Mouse (Mus musculus): ENCODE results near the gene Bfsp2.

Gene Bfsp2

GRCm38 (mm10) chr9:103480044-103480576 is at the start of gene Bfsp2:
TSS of gene Bfsp2 (minus strand) at chr9:103480420.
- DNase-seq (ENCODE audit: low spot score in 2 of 2) = no peak

DNA sequence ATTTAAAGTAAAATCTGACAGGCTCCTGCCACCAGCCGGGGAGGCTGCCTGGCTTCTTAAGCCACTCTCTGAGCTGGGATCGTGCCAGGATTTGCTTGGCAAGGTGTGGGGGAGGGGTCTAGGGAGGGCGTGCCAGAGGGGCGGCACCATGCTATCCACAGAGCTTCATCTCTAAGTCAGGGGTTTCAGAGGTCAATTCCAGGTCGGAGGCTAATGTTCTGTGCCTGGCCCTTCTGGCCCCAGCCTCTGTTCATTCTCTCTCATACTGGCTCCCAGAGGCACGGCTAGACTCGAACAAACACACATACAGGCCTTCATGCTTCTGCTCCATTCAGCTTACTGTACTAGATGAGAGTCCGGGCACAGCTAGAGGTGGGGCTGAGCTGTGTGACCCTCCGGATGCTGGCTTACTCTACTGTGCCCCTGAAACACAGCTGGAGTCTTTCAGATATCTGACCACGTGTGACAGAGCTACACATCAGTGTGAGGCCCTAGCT is 44.9 kb upstream of the Bfsp2 start:
- no peak for DNase-seq (ENCODE audit: low spot score in 2 of 2)

DNA sequence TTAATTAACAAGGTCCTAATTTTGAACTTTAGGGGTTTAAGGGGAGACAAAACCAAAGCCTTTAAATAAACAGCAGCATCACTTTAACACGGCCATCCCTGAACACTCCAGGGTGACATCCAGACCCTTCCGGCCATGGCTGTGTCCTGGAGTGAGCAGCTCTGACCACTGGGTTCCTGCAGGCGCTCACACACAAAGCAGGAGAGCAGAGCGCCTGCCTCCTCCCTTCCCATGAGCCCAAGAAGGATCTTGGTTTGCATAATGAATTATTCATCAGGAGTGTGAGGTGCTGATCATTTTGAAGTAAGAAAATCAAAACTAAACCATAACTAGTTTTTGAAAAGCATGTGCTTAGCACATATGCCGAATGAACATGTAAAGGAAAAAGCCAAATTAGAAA is 44.4 kb upstream of the Bfsp2 start:
- no peak for DNase-seq (ENCODE audit: low spot score in 2 of 2)

- no peak for DNase-seq (ENCODE audit: low spot score in 2 of 2)
These were observed 43.7 kb upstream of the Bfsp2 start for GRCm38 (mm10) chr9:103523742-103524403.

DNA sequence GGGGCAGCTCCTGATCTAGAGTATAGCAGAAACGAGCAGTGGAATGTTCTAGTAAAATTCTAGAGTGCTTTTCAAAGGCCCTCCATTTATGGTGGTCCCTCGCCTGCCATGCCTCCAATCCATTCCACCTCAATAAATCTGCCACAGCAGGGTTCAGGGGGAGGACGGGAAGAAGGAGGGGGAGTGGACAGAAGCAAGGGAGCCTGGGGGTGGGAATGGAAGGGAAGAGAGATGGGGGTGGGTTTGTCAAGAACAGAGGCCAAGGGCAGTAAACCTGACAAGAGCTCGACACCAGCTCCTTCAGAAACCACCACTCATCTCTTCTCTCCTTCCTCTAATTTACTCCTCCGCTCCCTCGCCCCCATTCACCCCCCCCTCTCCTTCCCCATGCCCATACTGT is 42.8 kb upstream of the Bfsp2 start:
- DNase-seq (ENCODE audit: low spot score in 2 of 2) = no peak

- DNase-seq (ENCODE audit: low spot score in 2 of 2) = no peak
These were observed 33.7 kb upstream of the Bfsp2 start for GRCm38 (mm10) chr9:103513884-103514283.

DNA sequence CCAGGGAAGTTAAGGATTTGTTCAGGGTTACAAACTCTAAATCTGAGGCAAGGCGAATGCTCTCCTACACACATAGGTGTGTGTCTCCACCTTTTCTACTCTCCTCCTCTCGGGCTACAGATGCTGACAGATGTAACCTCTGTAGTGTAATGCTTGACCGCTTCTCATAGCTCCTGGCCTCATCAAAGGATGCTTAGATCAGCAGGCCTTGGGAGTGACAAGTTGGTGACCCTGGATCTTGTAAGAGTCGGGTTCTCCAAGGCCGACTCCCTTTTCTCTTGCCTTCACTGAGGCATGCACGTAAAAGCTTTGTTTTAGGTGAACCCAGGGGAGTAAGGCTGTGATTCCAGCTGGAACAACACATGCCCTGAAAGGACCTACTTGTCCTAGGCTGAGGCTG is 32.0 kb upstream of the Bfsp2 start:
- no peak for DNase-seq (ENCODE audit: low spot score in 2 of 2)

- no peak for DNase-seq (ENCODE audit: low spot score in 2 of 2)
These were observed 26.9 kb upstream of the Bfsp2 start for GRCm38 (mm10) chr9:103506968-103507584.

DNA sequence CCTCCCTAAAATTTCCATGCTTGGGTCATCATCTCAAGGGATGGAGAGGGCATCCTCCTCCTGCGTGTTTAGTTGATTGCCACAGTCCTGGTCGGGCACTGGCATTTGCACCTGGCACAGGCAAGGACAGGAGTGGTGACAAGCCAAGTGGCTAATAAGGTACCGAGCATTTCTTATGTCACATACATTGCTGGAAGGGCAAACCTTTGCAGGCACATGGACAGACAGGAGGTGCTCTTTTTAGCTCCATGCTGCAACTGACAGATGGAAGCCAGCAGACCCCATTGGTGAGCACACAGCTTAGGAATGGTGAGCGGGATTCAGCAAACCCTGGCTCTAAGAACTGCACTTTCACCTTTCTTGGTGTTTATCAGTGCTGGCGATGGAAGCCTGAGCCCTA is 24.8 kb upstream of the Bfsp2 start:
- no peak for DNase-seq (ENCODE audit: low spot score in 2 of 2)

- DNase-seq (ENCODE audit: low spot score in 2 of 2) = no peak
These were observed 24.4 kb upstream of the Bfsp2 start for GRCm38 (mm10) chr9:103504646-103505045.

DNA sequence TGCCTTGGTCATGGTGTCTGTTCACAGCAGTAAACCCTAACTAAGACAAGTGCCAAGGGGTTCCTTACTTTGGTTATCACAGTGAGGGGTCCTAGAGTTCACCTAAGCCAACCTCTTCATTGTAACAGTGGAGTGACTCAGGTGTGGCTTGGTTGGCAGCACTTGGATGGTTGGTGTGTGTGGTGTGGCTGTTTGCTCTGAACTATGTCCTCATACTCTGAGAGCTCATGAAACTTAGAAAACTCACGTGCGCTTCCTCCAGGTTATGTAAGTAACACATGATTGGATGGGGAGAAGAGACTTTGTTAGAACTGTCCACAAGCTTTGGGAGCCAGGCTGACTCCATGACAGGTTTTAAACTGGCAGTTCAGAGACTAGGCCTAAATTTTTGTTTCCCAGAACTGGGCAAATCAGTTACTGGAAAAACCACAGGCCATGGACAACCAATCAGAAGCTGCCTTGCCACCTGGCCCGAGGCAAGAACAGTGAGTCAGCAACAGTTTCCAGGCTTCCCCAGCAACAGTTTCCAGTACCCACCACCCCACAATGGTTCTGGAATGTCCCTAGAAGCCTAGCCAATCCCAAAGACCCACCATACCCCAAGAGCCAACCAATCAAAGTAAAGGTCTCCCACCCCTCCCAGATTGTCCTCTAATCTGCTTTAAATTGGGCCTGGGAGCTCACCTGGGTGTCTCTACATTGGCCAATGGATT is 23.5 kb upstream of the Bfsp2 start:
- no peak for DNase-seq (ENCODE audit: low spot score in 2 of 2)

DNA sequence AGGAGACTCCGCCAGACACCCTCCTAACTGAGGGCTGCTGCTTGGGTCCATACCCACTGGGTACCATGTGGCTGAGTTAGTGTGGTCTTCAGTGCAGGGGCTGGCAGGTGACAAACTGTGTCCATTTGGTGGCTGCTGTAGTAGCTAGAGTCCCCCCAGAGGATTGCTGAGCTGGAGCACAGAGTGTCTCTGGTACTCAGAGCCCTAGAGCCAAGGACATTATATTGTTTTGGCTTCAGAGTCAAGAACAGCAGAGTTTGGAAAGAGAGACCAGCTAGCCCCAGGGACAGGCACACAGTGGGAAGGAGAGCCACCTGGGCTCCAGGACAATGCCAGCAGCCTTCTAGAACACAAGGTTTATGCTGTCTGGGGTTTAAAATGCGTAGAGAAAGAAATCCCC is 22.4 kb upstream of the Bfsp2 start:
- DNase-seq (ENCODE audit: low spot score in 2 of 2) = no peak

- DNase-seq (ENCODE audit: low spot score in 2 of 2) = peak in 1 of 2 experiments; percentile 50
These were observed 21.7 kb upstream of the Bfsp2 start for GRCm38 (mm10) chr9:103501861-103502364.

- no peak for DNase-seq (ENCODE audit: low spot score in 2 of 2)
These were observed 19.1 kb upstream of the Bfsp2 start for GRCm38 (mm10) chr9:103499366-103499765.

DNA sequence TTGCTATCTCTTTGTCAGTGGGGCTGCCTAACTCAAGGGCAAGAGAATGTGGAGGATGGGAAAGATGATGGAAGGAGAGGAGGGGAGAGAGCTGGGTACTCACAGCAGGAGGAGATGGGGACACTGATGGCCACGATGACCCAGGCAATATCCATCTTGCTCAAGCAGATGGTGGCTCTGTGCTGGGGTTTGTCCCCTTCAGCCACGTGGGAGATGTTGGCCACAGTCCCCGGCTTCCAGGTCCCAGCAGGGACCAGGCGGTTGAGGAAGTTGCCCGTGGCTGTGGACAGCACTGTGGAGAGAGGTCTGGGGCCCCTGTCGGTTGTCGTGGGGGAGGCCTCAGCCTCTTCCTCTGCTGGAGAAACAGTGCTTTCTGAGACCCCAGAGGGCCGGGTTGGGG is 18.5 kb upstream of the Bfsp2 start:
- no peak for DNase-seq (ENCODE audit: low spot score in 2 of 2)

DNA sequence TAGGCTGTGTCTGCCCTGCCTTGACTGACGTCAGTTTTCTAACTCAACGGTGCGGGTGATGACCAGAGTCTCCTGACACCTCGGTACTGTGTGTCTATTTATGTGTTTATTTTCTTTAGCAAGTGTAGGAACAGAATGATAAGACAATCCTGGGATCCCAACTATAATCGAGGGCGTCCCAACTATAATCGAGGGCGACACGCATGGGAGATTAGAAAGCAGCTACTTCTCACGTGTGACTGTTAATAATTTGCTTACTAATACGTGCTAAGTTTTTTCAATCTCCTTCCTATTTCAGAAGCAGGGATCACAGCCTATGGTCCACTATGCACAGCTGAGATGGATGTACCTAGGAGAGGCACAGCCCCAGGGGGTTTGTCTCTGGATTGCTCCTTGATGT is 15.2 kb upstream of the Bfsp2 start:
- DNase-seq (ENCODE audit: low spot score in 2 of 2) = no peak

- peak; percentile 70 to 85 for DNase-seq (ENCODE audit: low spot score in 2 of 2)
These were observed 14.3 kb upstream of the Bfsp2 start for GRCm38 (mm10) chr9:103494346-103495020.

DNA sequence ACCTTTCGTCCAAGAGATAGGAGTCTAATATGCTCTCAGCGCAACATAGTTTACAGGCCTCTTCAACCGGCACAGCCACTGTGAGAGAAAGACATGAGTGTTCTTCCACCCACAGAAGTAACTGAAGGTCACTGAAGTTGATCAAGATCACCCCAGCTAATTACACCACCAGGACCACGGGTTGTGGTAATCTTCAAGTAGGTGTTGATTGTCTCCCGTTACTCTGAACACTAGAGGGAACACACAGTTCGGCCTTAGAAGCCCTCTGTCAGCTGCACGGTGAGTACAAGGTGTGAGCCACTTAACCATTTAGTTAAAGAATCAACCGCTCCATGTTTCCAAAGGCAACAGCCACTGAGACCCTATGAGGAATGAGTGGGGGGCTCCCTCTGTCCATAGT is 11.8 kb upstream of the Bfsp2 start:
- no peak for DNase-seq (ENCODE audit: low spot score in 2 of 2)

GRCm38 (mm10) chr9:103490439-103490838 is 10.2 kb upstream of the Bfsp2 start:
- DNase-seq (ENCODE audit: low spot score in 2 of 2) = peak; percentile 82 to 86

DNA sequence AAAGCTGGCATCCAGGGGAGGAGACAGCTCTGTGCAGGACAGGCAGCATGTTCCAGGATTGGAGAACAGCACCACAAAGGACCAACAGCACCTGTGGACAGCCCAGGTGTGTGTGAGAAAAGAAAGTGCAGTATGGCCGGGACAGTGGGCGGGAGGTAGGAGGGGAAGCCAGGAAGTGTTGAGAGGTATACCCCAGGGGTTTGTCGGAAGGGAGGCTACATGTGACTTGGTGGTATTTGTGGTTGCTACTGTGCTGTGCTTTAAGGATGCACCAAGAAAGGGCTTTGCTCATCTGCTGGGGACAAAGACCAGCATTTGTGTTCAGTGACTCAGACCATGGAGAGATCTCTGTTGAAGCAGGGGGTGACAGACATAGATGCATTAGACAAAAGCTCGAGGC is 9.7 kb upstream of the Bfsp2 start:
- DNase-seq (ENCODE audit: low spot score in 2 of 2) = no peak

- no peak for DNase-seq (ENCODE audit: low spot score in 2 of 2)
These were observed 8.9 kb upstream of the Bfsp2 start for GRCm38 (mm10) chr9:103489096-103489495.

GRCm38 (mm10) chr9:103486262-103486661 is 6.0 kb upstream of the Bfsp2 start:
- peak in 1 of 2 experiments; percentile 27 for DNase-seq (ENCODE audit: low spot score in 2 of 2)
